Mouse (Mus musculus): Measurements from ENCODE around the gene Zdhhc20.
"Not testable (repeated sequence)": the region's sequence is repeated elsewhere in the genome, so short reads cannot be mapped to it uniquely, and the experiment has no call there.

Zdhhc20 gene

GRCm38 (mm10) chr14:57890011-57890842 is at the start of gene Zdhhc20:
TSS of gene Zdhhc20 (minus strand) at chr14:57890276.
- DNase-seq (ENCODE audit: low read depth, low spot score): peak; percentile 86

GRCm38 (mm10) chr14:57937297-57937696 is 47.2 kb upstream of the Zdhhc20 start:
- no peak for DNase-seq (ENCODE audit: low read depth, low spot score)

- no peak for DNase-seq (ENCODE audit: low read depth, low spot score)
Observed at GRCm38 (mm10) chr14:57934666-57935065, 44.6 kb upstream of the Zdhhc20 start.

DNA sequence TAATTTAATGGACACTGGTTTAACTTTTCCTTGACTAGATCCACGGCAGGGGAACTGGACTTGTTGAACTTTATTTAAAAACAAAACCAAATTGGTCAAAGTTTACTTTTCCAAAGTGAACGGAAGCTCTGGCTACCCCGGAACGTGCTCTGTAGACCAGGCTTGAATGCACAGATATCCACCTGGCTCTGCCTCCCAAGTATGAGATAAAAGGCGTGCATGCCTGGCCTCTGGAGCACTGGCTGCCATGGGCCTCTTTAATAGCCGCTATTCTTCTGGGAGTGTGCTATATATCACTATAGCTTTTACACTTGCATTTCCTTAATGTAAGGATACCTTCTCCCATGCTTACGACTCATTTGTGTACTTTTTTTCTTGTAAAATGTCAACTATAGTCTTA is 43.5 kb upstream of the Zdhhc20 start:
- DNase-seq (ENCODE audit: low read depth, low spot score): no peak

GRCm38 (mm10) chr14:57932881-57933443 is 42.9 kb upstream of the Zdhhc20 start:
- DNase-seq (ENCODE audit: low read depth, low spot score): no peak

GRCm38 (mm10) chr14:57921428-57922131 is 31.5 kb upstream of the Zdhhc20 start:
- DNase-seq (ENCODE audit: low read depth, low spot score): peak; percentile 63

DNA sequence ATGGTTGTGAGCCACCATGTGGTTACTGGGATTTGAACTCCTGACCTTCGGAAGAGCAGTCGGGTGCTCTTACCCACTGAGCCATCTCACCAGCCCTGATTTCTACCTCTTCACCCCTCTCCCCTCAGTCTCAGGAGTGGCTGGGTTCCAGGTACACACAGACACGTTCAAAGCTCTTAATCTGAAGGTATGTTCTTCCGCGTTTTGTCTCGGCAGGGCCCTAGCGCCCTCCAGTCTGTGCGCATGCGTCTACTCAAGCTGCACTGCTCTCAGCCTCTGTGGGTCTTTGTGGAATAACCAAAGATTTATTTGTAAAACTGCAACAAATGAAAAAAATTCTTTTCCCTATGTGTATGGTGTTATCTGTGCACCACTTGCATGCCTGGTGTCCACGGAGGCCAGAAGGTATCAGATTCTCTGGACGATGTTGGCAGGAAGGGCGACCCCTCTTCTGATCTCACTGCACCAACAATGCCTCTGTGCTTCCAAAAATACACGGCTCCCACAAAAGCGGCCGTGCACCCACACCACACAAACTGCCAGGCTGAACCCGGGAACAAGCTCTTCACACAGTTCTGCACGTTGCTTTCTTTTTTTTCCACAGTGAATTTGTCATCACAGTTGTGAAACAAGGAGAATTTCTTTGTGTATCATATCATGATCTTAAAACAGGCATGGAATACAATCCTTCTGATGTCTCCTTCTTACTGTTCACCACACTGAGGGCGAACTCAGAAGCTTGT is 30.7 kb upstream of the Zdhhc20 start:
- DNase-seq (ENCODE audit: low read depth, low spot score): no peak

GRCm38 (mm10) chr14:57919148-57919875 is 29.2 kb upstream of the Zdhhc20 start:
- no peak for DNase-seq (ENCODE audit: low read depth, low spot score)

DNA sequence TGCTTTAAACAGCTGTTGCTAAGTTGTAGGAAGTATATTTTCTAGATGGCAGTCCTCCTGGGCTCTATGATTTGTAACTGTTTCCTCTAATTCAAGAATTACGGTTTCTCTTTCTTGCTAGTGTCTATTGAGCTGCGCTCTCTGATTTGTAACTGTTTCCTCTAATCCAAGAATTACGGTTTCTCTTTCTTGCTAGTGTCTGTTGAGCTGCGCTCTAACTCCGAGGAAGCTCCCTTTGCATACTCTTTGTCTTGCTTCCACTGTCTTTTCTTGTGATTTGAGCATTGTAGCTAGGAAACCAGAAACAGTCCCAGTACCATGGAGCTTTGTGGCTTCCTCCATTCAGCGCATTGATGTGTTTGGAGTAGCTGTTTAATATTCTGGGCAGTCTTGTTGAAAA is 25.3 kb upstream of the Zdhhc20 start:
- no peak for DNase-seq (ENCODE audit: low read depth, low spot score)

GRCm38 (mm10) chr14:57912211-57913007 is 22.3 kb upstream of the Zdhhc20 start:
- not testable (repeated sequence) for DNase-seq (ENCODE audit: low read depth, low spot score)

DNA sequence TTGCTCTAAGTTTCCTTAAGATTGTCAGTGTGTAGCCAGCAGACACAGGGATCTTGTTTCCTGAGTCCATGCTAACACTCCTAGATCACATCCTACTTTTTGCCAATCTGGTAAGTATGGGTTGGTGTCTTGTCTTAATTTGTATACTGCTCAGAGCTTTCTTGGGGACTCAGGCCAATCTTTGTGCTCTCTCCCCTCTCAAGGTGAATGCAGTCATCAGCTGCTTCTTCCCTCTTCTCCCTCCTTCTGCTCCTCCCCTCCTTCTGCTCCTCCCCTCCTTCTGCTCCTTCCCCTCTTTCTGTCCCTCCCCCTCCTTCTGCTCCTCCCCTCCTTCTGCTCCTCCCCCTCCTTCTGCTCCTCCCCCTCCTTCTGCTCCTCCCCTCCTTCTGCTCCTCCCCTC is 21.7 kb upstream of the Zdhhc20 start:
- not testable (repeated sequence) for DNase-seq (ENCODE audit: low read depth, low spot score)

DNA sequence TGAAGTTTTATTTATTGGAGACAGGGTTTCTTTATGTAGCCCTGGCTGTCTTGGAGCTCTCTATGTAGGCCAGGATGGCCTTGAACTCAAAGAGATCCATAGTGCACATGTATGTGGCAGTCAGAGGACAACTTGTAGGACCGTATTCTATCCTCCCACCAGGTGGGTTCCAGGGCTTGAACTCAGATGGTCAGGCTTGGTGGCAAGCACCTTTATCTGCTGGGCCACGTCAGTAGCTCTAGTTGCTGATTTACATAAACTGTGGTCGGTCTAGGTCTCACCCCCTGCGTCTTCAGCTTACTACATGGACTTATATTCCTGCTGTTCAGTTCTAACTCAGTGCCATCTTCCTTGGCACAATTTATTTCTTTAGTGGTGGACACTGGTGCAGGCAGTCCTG is 21.2 kb upstream of the Zdhhc20 start:
- DNase-seq (ENCODE audit: low read depth, low spot score): no peak

DNA sequence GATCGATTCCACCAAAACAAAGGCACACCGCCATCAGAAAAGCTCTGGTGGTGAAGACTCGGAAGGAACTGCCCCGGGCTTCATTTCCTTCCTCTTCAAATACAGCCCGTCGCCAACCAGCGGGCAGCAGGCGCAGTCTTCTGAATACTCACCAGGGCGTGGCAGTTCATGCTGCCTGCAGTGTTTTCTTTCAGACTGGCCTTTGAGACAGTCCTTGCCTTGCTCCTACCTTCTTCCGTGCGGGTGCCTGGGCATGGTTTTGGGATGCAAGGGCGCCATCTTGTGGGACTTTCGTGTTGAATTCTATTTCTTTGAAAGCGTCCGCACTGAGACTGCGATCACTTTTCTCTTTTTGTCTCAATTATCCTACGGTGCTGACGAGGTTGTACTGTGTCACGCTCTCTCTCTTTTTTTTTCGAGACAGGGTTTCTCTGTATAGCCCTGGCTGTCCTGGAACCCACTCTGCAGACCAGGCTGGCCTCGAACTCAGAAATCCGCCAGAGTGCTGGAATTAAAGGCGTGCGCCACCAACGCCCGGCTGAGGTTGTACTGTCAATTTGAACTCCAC is 20.5 kb upstream of the Zdhhc20 start:
- peak; percentile 63 for DNase-seq (ENCODE audit: low read depth, low spot score)

DNA sequence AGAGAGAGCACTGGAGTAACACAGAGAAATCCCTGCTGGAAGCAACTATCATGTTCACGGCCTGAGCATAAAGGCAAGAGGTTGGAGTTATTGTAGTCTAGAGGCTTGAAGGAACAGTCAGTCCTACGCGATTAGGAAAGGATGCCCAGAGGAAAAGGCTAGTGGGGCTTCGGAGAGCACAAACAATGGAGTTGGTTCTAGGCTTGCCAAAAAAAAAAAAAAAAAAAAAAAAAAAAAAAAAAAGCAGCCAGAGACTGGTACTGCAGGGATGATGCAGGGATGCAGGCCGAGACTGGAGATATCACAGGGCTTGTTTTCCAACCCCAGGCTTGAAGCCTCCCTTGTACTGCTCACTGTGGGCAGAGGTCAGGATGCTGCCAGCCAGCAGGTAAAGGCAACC is 19.2 kb upstream of the Zdhhc20 start:
- DNase-seq (ENCODE audit: low read depth, low spot score): peak; percentile 38

GRCm38 (mm10) chr14:57908431-57908830 is 18.4 kb upstream of the Zdhhc20 start:
- no peak for DNase-seq (ENCODE audit: low read depth, low spot score)

- DNase-seq (ENCODE audit: low read depth, low spot score): no peak
Observed at GRCm38 (mm10) chr14:57901998-57902397, 11.9 kb upstream of the Zdhhc20 start.

DNA sequence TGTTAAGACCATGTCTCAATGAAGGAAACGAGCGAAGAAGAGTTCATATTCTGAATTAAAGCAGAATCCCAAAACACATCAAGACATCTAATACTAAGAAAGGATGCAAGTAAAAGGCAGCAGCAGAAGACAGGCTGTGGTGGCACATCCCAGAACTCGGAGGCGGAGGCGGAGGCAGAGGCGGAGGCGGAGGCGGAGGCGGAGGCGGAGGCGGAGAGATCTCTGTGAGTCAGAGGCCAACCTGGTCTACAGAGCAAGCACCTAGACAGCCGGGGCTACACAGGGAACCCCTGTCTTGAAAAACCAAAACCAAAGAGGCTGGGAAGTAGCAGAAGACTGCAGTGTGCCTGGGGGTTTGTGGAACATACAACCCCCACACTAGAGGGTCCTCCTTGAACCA is 6.8 kb upstream of the Zdhhc20 start:
- DNase-seq (ENCODE audit: low read depth, low spot score): no peak

DNA sequence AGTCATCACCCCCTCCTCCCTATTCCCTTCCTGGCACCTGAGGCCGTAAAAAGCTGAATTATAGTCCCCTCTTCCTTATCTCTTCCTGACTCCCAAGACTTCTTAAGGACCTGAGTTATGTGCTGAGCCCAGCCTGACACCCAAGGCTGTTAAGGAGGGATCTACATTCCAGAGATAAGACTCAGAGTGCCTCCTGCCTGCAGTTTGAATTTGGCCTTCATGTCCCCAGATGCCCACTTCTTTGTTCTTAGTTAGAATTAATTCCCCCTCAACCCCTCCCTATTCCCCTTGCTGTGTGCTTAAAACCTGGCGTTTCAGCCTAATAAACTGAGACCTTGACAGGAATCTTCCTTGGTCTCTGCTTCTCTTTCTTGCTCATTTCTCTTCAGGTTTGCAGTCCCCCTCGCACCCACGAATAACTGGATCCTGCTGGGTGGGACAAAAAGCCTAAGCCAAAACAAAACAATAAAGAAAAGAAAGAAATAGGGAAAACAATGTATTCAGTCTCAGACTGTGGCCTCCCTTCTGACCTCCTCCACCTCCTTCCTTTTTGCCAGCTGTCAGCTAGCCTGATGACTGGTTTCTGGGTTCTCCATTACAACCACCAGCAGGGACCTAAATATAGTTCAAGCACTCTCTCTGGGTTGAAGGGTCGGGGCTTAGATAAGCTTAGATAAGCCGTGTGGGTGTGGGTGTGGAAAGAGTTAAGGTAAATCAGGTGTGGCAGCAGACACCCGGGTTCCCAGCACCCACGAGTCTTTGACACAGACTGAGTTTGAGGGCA is 6.2 kb upstream of the Zdhhc20 start:
- not testable (repeated sequence) for DNase-seq (ENCODE audit: low read depth, low spot score)

DNA sequence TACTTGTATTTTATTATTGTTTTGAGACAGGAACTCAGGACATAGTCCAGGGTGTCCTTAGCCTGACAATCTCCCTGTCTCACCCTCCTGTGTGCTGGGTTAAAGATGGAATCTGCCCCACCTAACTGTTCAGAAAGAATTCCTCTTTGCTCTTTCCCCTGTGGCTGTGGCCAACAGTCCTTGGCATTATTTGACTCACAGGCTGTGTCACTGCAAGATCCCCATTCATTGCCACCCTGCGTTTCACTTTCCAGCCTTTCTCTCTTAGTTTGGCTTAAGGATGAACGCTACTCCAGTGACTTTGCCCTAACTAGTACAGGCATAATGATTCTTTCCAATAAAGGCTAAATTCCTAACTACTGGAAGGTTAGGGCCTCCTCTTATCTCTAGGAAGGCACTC is 4.3 kb upstream of the Zdhhc20 start:
- DNase-seq (ENCODE audit: low read depth, low spot score): no peak
